Comparison of ENCODE assay signal across 8 mouse cellular contexts in genomic region chr11:93884068-93884467, GRCm38 (mm10). TPM values are rescaled to one million over a fixed set of nuclear protein-coding genes. Genes with fewer than 3 reads are reported as not detected.
DNase-seq lines count a peak whose midpoint lies in the region; ATAC-seq lines count a peak whose summit lies in the region.

No protein-coding gene starts in this region.

- H3K4me2 ChIP-seq in neural tube, embryonic 11.5 days (ENCODE audit: low read depth): peak overlapping the region; percentile 71
- peak overlapping the region; percentile 97 for H3K4me2 ChIP-seq in liver, embryonic 12.5 days

- H3K36me3 ChIP-seq in neural tube, embryonic 11.5 days (ENCODE audit: control insufficient read depth, insufficient read depth, low read length): no peaks in the 10 kb centered on the region
- H3K36me3 ChIP-seq in liver, embryonic 12.5 days: peaks cover 45% of the 10 kb centered on the region

- WGBS in neural tube, embryonic 11.5 days: 92% methylated on average over 4 of the region's 4 CpGs
- WGBS in liver, embryonic 12.5 days (ENCODE audit: insufficient replicate concordance): 81% methylated on average over 4 of the region's 4 CpGs

- no peak overlapping the region for H3K27ac ChIP-seq in neural tube, embryonic 11.5 days (ENCODE audit: low read depth, low read length)
- no peak overlapping the region for H3K27ac ChIP-seq in liver, embryonic 12.5 days

- no peak overlapping the region for H3K9ac ChIP-seq in neural tube, embryonic 11.5 days (ENCODE audit: low read length)
- H3K9ac ChIP-seq in liver, embryonic 12.5 days: peak overlapping the region; percentile 98; the same call in 1 of the 2 replicates

- H3K4me3 ChIP-seq in neural tube, embryonic 11.5 days (ENCODE audit: low read depth, low read length): peak overlapping the region; percentile 98
- peak overlapping the region; percentile 98 for H3K4me3 ChIP-seq in liver, embryonic 12.5 days

- H3K9me3 ChIP-seq in neural tube, embryonic 11.5 days (ENCODE audit: control insufficient read depth, low read length): no peaks in the 10 kb centered on the region
- H3K9me3 ChIP-seq in liver, embryonic 12.5 days (replicated peaks): no peaks in the 10 kb centered on the region

- intact Hi-C loops in gastrocnemius, postnatal 14 days (cut with DNase I; ENCODE audit: low total_unique reads): no loop called here

- DNase-seq in CD4-positive, CD25-positive, alpha-beta regulatory T cell, adult 2 months (ENCODE audit: low read depth, low spot score): peak; percentile 22
- DNase-seq in neural tube, embryonic 11.5 days (ENCODE audit: low spot score): no peak
- DNase-seq in neural tube, embryonic 10.5 days (ENCODE audit: extremely low spot score, low spot score): no peak
- no peak for DNase-seq in right cerebral cortex, adult 18-20 months
- no peak for DNase-seq in urinary bladder, postnatal 25 days (ENCODE audit: low spot score)
- DNase-seq in gastrocnemius, postnatal 14 days: no peak

- H3K4me1 ChIP-seq in neural tube, embryonic 11.5 days (ENCODE audit: control insufficient read depth, insufficient read depth, low read length): peaks cover 18% of the 10 kb centered on the region
- peaks cover 39% of the 10 kb centered on the region for H3K4me1 ChIP-seq in liver, embryonic 12.5 days

- no peak for ATAC-seq in CD4-positive, CD25-positive, alpha-beta regulatory T cell, adult 4 months
- ATAC-seq in neural tube, embryonic 11.5 days (ENCODE audit: insufficient read depth, low FRiP score, low TSS enrichment): no peak
- no peak for ATAC-seq in liver, embryonic 12.5 days

- no peaks in the 10 kb centered on the region for H3K27me3 ChIP-seq in neural tube, embryonic 11.5 days (ENCODE audit: control insufficient read depth, insufficient read depth, low read length)
- no peaks in the 10 kb centered on the region for H3K27me3 ChIP-seq in liver, embryonic 12.5 days (replicated peaks)

RNA-seq across cellular contexts. Expression of gene Utp18, which starts 1.5 kb away (rescaled TPM):
- polyA plus RNA-seq in CD4-positive, CD25-positive, alpha-beta regulatory T cell, adult 4 months (2017; shearing (Covaris generic)): 10 to 100 TPM; 10.7 to 17.6 TPM
- 40.7 and 45.0 TPM in 2 replicates for polyA plus RNA-seq in neural tube, embryonic 11.5 days (2014; fragmentation: Nextera tagmentation; extraction: Ambion mirVana)
- polyA plus RNA-seq in liver, embryonic 12.5 days (2016; fragmentation: Nextera tagmentation; extraction: Ambion mirVana): 38.6 and 38.9 TPM in 2 replicates
- total RNA-seq in gastrocnemius, postnatal 14 days (2021): 10 to 100 TPM in 1 of 2 experiments, 1 to 10 TPM in 1; 7.8 to 10.7 TPM

RNA-seq across cellular contexts. Expression of gene Mbtd1, which starts 1.6 kb away (rescaled TPM):
- 10 to 100 TPM; 30.9 to 38.9 TPM for polyA plus RNA-seq in CD4-positive, CD25-positive, alpha-beta regulatory T cell, adult 4 months (2017; shearing (Covaris generic))
- polyA plus RNA-seq in neural tube, embryonic 11.5 days (2014; fragmentation: Nextera tagmentation; extraction: Ambion mirVana): 26.4 and 29.5 TPM in 2 replicates
- polyA plus RNA-seq in liver, embryonic 12.5 days (2016; fragmentation: Nextera tagmentation; extraction: Ambion mirVana): 12.8 and 14.3 TPM in 2 replicates
- 10 to 100 TPM; 12.4 to 19.0 TPM for total RNA-seq in gastrocnemius, postnatal 14 days (2021)
